Mouse (Mus musculus) frontal cortex, adult 2 months (tissue): ENCODE measurements around the gene Klhl28. TPM values are rescaled to one million over a fixed set of nuclear protein-coding genes. Genes with fewer than 3 reads are reported as not detected.

Source experiments
- DNase-seq, 2 experiments: peaks; one replicate each; pipeline ENCODE4 v3.0.0; 2022; ENCODE audit warnings: low spot score in 1 of 2; ENCODE audit errors: extremely low spot score in 1 of 2
- polyA plus RNA-seq: library from polyadenylated mRNA; depleted of rRNA; stranded (reverse); fragments of >200 nt; gene quantifications from 2 replicates; pipeline ENCODE4 v1.2.3, GENCODE M21; 2012; rRNA removed

Gene Klhl28
- 11.0 and 11.1 TPM in 2 replicates for polyA plus RNA-seq

GRCm38 (mm10) chr12:64965124-64966026 lies at the start of gene Klhl28, which contains the start of gene Togaram1:
Gene Klhl28, minus strand, starts transcription at chr12:64965534.
Gene Togaram1, plus strand, starts transcription at chr12:64965804.
- DNase-seq, result peak; percentile 100

- no peak for DNase-seq
Observed at GRCm38 (mm10) chr12:65007725-65008124, 42.4 kb upstream of the Klhl28 start.

GRCm38 (mm10) chr12:64977518-64977917 lies 12.2 kb upstream of the Klhl28 start:
- no peak for DNase-seq

GRCm38 (mm10) chr12:64976191-64976590 lies 10.9 kb upstream of the Klhl28 start:
- DNase-seq, result no peak

- DNase-seq, result no peak
Observed at GRCm38 (mm10) chr12:64975558-64975957, 10.2 kb upstream of the Klhl28 start.

- DNase-seq, result no peak
Observed at GRCm38 (mm10) chr12:64972063-64972462, 6.7 kb upstream of the Klhl28 start.

- no peak for DNase-seq
Observed at GRCm38 (mm10) chr12:64971399-64971798, 6.1 kb upstream of the Klhl28 start.

GRCm38 (mm10) chr12:64968067-64968466 lies 2.7 kb upstream of the Klhl28 start:
- no peak for DNase-seq

- no peak for DNase-seq
Observed at GRCm38 (mm10) chr12:64967470-64967869, 2.1 kb upstream of the Klhl28 start.

- DNase-seq, result peak in 1 of 2 experiments; percentile 11
Observed at GRCm38 (mm10) chr12:64966652-64967435, 1.5 kb upstream of the Klhl28 start.

- peak in 1 of 2 experiments; percentile 20 for DNase-seq
Observed at GRCm38 (mm10) chr12:64966101-64966631, 832 bp upstream of the Klhl28 start.

- DNase-seq, result no peak
Observed at GRCm38 (mm10) chr12:64964560-64964959, 774 bp downstream of the Klhl28 start.

- DNase-seq, result no peak
Observed at GRCm38 (mm10) chr12:64937493-64937892, 27.8 kb downstream of the Klhl28 start.

GRCm38 (mm10) chr12:64917578-64918471 lies 47.5 kb downstream of the Klhl28 start, which contains the start of gene Gm527:
Gene Gm527, plus strand, starts transcription at chr12:64917906.
- DNase-seq, result peak; percentile 91 to 95

GRCm38 (mm10) chr12:64916735-64917134 lies 48.6 kb downstream of the Klhl28 start:
- DNase-seq, result no peak

- peak in 1 of 2 experiments; percentile 45 for DNase-seq
Observed at GRCm38 (mm10) chr12:64912996-64913395, 52.3 kb downstream of the Klhl28 start.

- no peak for DNase-seq
Observed at GRCm38 (mm10) chr12:64903186-64903585, 62.1 kb downstream of the Klhl28 start.

- peak in 1 of 2 experiments; percentile 24 for DNase-seq
Observed at GRCm38 (mm10) chr12:64902506-64902905, 62.8 kb downstream of the Klhl28 start.

- peak in 1 of 2 experiments; percentile 67 for DNase-seq
Observed at GRCm38 (mm10) chr12:64897060-64897730, 68.1 kb downstream of the Klhl28 start.
